Mouse (Mus musculus): Measurements from ENCODE around the gene Lhx2. TPM values are rescaled to one million over a fixed set of nuclear protein-coding genes. Genes with fewer than 3 reads are reported as not detected.

The Lhx2 gene
- total RNA-seq (2021) = 10 to 100 TPM; 83.9 to 88.2 TPM
- long read RNA-seq, experiment 1, transcript Lhx2-201 (5 exons, 2,840 nt) = major isoform, 57 of 100 reads
- long read RNA-seq, experiment 1, transcript Lhx2-203 (5 exons, 1,696 nt) = minor isoform, 22 of 100 reads
- long read RNA-seq, experiment 1, partial matches to known transcripts = 6 of 100 reads
- long read RNA-seq, experiment 1, other reads (novel, unspliced or antisense) = 15 of 100 reads
- long read RNA-seq, experiment 2, transcript Lhx2-203 (5 exons, 1,696 nt) = minor isoform, 16 of 83 reads
- long read RNA-seq, experiment 2, transcript Lhx2-201 (5 exons, 2,840 nt) = major isoform, 56 of 83 reads
- long read RNA-seq, experiment 2, partial matches to known transcripts = 3 of 83 reads
- long read RNA-seq, experiment 2, other reads (novel, unspliced or antisense) = 8 of 83 reads

GRCm38 (mm10) chr2:38338990-38339909, at the start of gene Lhx2:
Gene Lhx2 (plus strand): TSS chr2:38339281.
- intact Hi-C loops (cut with DNase I) = loop anchor here (5.0 kb wide), 1 partner anchor 197 kb away; no protein-coding TSS in a partner anchor
- H3K27ac ChIP-seq = peak within 1 kb of the TSS; percentile 82
- peak within 1 kb of the TSS; percentile 68 for H3K4me3 ChIP-seq
- no peak for TF ChIP-seq CTCF (IDR thresholded peaks at IDR 0.05)
- peak in 1 of 2 experiments; percentile 55 for DNase-seq (ENCODE audit: extremely low spot score in 1 of 2, low spot score in 2 of 2)

- Histone ChIP-seq H3K27ac (no peak overlapping the region), H3K4me3 (no peak overlapping the region)
- DNase-seq (ENCODE audit: extremely low spot score in 1 of 2, low spot score in 2 of 2) = no peak
- intact Hi-C loops (cut with DNase I) = no loop called here
- TF ChIP-seq CTCF (IDR thresholded peaks at IDR 0.05) = no peak
Measured at GRCm38 (mm10) chr2:38291526-38291925, 47.6 kb upstream of the Lhx2 start.

- no peak overlapping the region for H3K27ac ChIP-seq
- TF ChIP-seq CTCF (IDR thresholded peaks at IDR 0.05) = no peak
- no peak for DNase-seq (ENCODE audit: extremely low spot score in 1 of 2, low spot score in 2 of 2)
- intact Hi-C loops (cut with DNase I) = no loop called here
- H3K4me3 ChIP-seq = no peak overlapping the region
Measured at GRCm38 (mm10) chr2:38295939-38296338, 43.1 kb upstream of the Lhx2 start.

- Histone ChIP-seq H3K27ac (no peak overlapping the region), H3K4me3 (no peak overlapping the region)
- DNase-seq (ENCODE audit: extremely low spot score in 1 of 2, low spot score in 2 of 2) = no peak
- no peak for TF ChIP-seq CTCF (IDR thresholded peaks at IDR 0.05)
- intact Hi-C loops (cut with DNase I) = no loop called here
Measured at GRCm38 (mm10) chr2:38300941-38301340, 38.1 kb upstream of the Lhx2 start.

DNA sequence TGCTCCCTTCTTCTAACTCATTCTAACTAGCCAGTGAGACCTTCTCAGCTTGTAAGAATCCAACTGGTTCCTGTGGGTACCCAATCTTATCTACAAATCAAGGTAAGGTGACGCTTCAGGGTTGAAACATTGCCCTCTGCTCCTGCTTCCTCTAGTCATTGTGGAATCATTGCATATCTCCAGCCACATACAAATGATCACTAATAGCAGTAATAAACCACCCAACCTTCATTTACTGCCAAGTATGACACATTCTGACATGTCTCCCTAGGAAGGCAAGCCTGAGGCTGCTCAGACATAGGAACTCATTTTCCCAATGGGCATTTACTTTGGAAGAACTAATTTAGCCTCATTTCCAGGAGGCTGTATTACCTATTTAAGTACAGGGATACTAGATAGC, 33.9 kb upstream of the Lhx2 start:
- no peak for TF ChIP-seq CTCF (IDR thresholded peaks at IDR 0.05)
- Histone ChIP-seq H3K27ac (no peak overlapping the region), H3K4me3 (no peak overlapping the region)
- intact Hi-C loops (cut with DNase I) = no loop called here
- DNase-seq (ENCODE audit: extremely low spot score in 1 of 2, low spot score in 2 of 2) = no peak

DNA sequence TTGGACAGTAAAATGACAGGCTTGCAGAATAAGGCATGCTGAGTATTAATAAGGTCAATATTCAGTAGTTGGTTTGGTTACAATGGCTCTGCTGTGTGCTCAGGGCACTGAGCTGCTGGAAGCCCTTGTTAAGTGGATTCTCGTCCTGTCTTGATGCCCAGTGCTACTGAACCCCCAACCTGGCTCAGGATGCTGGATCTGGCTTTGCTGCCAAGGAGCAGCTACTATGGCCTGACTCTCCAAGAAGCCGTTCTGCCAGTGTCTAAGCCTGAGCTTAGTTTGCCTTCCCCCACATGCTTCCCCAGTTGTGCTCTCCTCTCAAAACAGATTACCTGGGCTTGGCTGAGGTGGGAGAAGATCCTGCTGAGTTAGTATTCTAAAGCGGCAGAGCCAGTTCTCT, 26.2 kb upstream of the Lhx2 start:
- Histone ChIP-seq H3K27ac (no peak overlapping the region), H3K4me3 (no peak overlapping the region)
- no peak for DNase-seq (ENCODE audit: extremely low spot score in 1 of 2, low spot score in 2 of 2)
- intact Hi-C loops (cut with DNase I) = no loop called here
- no peak for TF ChIP-seq CTCF (IDR thresholded peaks at IDR 0.05)

DNA sequence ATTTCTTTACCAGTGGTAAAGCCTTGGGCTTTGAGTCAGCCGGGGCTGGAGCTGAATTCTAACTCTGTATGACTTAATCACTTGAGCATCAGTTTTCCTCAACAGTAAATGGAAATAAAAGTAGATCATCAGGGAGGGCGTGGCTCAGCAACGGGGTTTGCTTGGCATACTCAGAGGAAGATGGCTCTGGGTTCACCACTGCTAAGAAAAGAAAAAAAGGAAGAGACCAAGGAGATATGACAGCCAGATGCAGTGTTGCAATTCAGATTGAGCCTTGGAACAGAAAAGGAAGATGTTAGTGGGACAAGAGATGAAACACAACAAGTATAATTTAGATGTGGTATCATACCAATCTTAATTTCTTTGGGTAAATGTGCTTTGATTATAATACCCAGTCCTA, 25.7 kb upstream of the Lhx2 start:
- H3K27ac ChIP-seq = no peak overlapping the region
- no peak for TF ChIP-seq CTCF (IDR thresholded peaks at IDR 0.05)
- H3K4me3 ChIP-seq = no peak overlapping the region
- DNase-seq (ENCODE audit: extremely low spot score in 1 of 2, low spot score in 2 of 2) = no peak
- intact Hi-C loops (cut with DNase I) = no loop called here

DNA sequence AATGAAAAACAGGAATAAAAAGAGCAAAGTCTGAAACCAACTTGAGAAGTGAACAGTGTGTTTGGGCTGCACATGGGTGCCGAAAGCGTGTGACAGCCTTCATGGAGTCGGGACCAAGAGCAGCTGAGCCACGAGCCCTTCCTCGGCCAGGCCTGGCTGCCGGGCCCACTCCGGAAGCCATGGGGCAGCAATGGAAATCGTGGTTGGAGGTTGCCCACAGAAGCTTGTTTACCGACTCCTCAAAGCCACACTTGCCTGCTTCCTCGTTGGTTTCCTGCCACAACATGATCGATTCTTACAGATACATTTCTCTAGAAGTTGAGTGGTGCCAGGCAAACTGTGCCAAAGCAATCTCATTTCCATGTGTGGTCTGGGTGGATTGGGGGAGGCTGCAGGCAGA, 20.0 kb upstream of the Lhx2 start:
- no peak overlapping the region for H3K4me3 ChIP-seq
- DNase-seq (ENCODE audit: extremely low spot score in 1 of 2, low spot score in 2 of 2) = no peak
- intact Hi-C loops (cut with DNase I) = no loop called here
- TF ChIP-seq CTCF (IDR thresholded peaks at IDR 0.05) = no peak
- no peak overlapping the region for H3K27ac ChIP-seq

DNA sequence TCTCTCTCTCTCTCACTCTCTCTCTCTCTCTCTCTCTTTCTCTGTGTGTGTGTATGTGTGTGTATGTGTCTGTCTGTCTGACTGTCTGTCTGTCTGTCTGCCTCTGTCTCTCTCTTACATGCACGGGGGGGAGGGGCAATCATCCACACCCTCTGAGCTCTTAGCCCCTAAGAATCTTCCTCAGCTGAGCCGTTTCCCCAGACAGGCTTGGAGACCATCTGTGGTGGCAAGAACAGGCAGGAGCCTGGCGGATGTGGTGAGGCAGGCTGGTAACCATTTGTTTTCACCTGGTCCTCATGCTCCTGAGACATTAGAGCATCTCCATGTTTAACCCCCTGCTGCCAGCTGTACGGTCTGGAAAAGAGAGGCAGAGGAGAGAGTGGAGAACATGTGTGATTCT, 18.2 kb upstream of the Lhx2 start:
- no peak overlapping the region for H3K4me3 ChIP-seq
- TF ChIP-seq CTCF (IDR thresholded peaks at IDR 0.05) = no peak
- no peak for DNase-seq (ENCODE audit: extremely low spot score in 1 of 2, low spot score in 2 of 2)
- intact Hi-C loops (cut with DNase I) = no loop called here
- H3K27ac ChIP-seq = no peak overlapping the region

GRCm38 (mm10) chr2:38323380-38323779, 15.7 kb upstream of the Lhx2 start:
- Histone ChIP-seq H3K27ac (no peak overlapping the region), H3K4me3 (no peak overlapping the region)
- intact Hi-C loops (cut with DNase I) = no loop called here
- no peak for TF ChIP-seq CTCF (IDR thresholded peaks at IDR 0.05)
- DNase-seq (ENCODE audit: extremely low spot score in 1 of 2, low spot score in 2 of 2) = no peak

DNA sequence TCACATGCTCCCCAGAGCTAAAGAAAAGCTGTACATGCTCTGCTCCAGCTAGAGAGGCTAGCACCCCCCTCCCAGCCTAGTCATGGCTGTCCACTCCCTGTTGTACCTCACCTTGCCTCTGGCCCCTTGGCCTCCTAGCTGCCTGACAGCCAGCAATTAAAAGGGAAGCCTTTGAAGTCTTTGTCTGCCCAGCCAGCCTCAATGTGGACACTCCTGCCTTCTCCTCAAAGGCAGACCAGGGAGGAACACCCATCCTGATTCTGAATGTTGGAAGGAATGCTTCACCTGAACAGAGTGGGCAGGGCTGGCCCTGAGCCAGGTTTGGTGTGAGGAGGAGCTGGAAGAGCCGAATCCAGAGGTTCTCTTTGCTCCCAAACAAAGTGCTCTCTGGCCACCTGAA, 12.4 kb upstream of the Lhx2 start:
- intact Hi-C loops (cut with DNase I) = no loop called here
- no peak for DNase-seq (ENCODE audit: extremely low spot score in 1 of 2, low spot score in 2 of 2)
- Histone ChIP-seq H3K27ac (no peak overlapping the region), H3K4me3 (no peak overlapping the region)
- no peak for TF ChIP-seq CTCF (IDR thresholded peaks at IDR 0.05)

DNA sequence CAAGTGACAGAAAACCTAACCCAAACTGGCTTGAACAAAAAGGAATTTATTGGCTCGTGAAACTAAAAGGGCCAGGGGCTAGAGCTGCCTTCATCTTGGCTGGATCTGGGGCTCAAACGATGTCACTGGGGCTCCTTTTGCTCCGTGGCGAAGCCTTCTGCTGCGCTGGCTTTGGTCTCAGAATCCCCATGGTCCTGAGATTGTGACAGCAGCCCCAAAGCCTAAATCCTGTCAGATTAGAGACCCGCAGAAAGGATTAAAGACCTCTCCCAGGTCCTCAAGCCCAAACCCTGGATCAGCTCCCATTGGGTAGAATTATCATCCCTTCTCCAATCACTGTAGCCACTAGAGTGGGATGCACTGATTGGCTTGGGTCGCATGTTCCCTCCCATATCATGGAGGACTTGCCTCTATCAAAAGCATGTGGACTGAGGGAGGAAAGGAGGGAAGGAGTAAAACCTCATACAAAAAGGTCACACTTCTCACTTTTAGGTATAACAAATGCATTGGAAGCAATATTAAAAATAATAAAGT, 5.4 kb upstream of the Lhx2 start:
- no peak for TF ChIP-seq CTCF (IDR thresholded peaks at IDR 0.05)
- DNase-seq (ENCODE audit: extremely low spot score in 1 of 2, low spot score in 2 of 2) = no peak
- no peak overlapping the region for H3K4me3 ChIP-seq
- intact Hi-C loops (cut with DNase I) = no loop called here
- H3K27ac ChIP-seq = no peak overlapping the region

Data from left cerebral cortex, adult 2 months (tissue).